Mouse (Mus musculus) right cerebral cortex, postnatal 10 days (tissue): ENCODE data around the gene Dnaja2.

ENCODE experiments used
- DNase-seq, 2 experiments: peaks; one replicate each; pipeline ENCODE4 v3.0.0; 2021; ENCODE audit warnings: low spot score in 2 of 2

The Dnaja2 gene

GRCm38 (mm10) chr8:85500955-85501685, 54.0 kb downstream of the Dnaja2 start:
- DNase-seq: peak; percentile 76 to 85

GRCm38 (mm10) chr8:85500460-85500859, 54.7 kb downstream of the Dnaja2 start:
- DNase-seq: no peak

GRCm38 (mm10) chr8:85498577-85498976, 56.6 kb downstream of the Dnaja2 start:
- DNase-seq: no peak

- DNase-seq: no peak
These were observed 58.4 kb downstream of the Dnaja2 start for GRCm38 (mm10) chr8:85496778-85497177.

- DNase-seq: no peak
These were observed 59.0 kb downstream of the Dnaja2 start for GRCm38 (mm10) chr8:85496125-85496524.

- peak; percentile 81 to 83 for DNase-seq
These were observed 61.9 kb downstream of the Dnaja2 start for GRCm38 (mm10) chr8:85492940-85493931.

- peak; percentile 97 to 98 for DNase-seq
These were observed 62.8 kb downstream of the Dnaja2 start, which contains the start of gene Gpt2 for GRCm38 (mm10) chr8:85492125-85492875. Gene Gpt2 (plus strand): TSS chr8:85492576.

GRCm38 (mm10) chr8:85489546-85489945, 65.6 kb downstream of the Dnaja2 start:
- no peak for DNase-seq

GRCm38 (mm10) chr8:85488631-85489030, 66.5 kb downstream of the Dnaja2 start:
- no peak for DNase-seq

GRCm38 (mm10) chr8:85487906-85488620, 67.1 kb downstream of the Dnaja2 start:
- no peak for DNase-seq
